24 mouse cellular contexts compared by ENCODE assay signal in the genomic region with DNA sequence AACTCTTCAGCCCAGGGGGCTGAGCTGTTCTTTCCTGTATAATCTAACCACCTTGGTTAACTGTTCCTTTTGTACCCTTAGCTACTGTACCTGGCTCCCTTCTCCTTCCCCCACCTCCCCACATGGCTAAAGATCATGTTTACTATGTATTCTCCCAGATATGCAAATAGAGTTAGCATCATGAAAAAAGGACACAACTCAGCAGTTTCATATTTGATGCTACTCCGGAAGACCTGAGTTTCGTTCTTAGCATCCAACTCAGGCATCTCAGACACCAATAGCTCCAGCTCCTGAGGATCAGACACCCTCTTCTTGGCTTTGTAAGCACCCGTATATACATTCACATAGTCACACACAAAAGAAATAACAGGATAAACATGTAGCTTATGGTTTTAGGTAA. TPM values are rescaled to one million over a fixed set of nuclear protein-coding genes. Genes with fewer than 3 reads are reported as not detected.
DNase-seq lines count a peak whose midpoint lies in the region; ATAC-seq and TF ChIP-seq lines count a peak whose summit lies in the region.
"Had no signal": no experiment of that assay in that cellular context is flagged by ENCODE, and none has a peak within 500 bp of the region (broad histone marks: within the 10 kb centered on the region; RNA-seq: fewer than 3 reads in every experiment).

No protein-coding gene starts in this region.

- no peak for ATAC-seq in liver, embryonic 11.5 days (replicated peaks; ENCODE audit: low FRiP score)
- peak; percentile 85 for ATAC-seq in CD4-positive, CD25-positive, alpha-beta regulatory T cell, adult 4 months
- ATAC-seq in activated CD4-positive, CD25-positive, alpha-beta regulatory T cell, adult 4 months = peak; percentile 77
- ATAC-seq in inflammation-experienced regulatory T-cells, adult 6 months = peak; percentile 92
- ATAC-seq: forebrain, embryonic 13.5 days; forebrain, embryonic 15.5 days; forebrain, postnatal 0 days; Patski had no signal

- H3K79me2 ChIP-seq in liver, adult 2 months (ENCODE audit: control insufficient read depth, insufficient read depth, low read length) = peaks cover 3% of the 10 kb centered on the region; the same call in 1 of the 2 replicates

- H3K4me1 ChIP-seq in liver, adult 2 months (ENCODE audit: control insufficient read depth, insufficient read depth, low read length) = peaks cover 4% of the 10 kb centered on the region
- no peaks in the 10 kb centered on the region for H3K4me1 ChIP-seq in liver, embryonic 11.5 days (replicated peaks; ENCODE audit: control insufficient read depth, insufficient read depth, low read length)
- H3K4me1 ChIP-seq in heart, embryonic 10.5 days = no peaks in the 10 kb centered on the region
- H3K4me1 ChIP-seq: embryonic facial prominence, embryonic 10.5 days; embryonic facial prominence, embryonic 12.5 days; forebrain, embryonic 13.5 days; forebrain, embryonic 15.5 days had no signal

- H3K4me3 ChIP-seq in liver, adult 2 months (ENCODE audit: insufficient read depth, low read depth, low read length) = no peak overlapping the region
- no peak overlapping the region for H3K4me3 ChIP-seq in liver, embryonic 11.5 days (ENCODE audit: low read depth, low read length)
- H3K4me3 ChIP-seq in heart, embryonic 10.5 days = no peak overlapping the region
- H3K4me3 ChIP-seq: embryonic facial prominence, embryonic 10.5 days; embryonic facial prominence, embryonic 12.5 days; forebrain, embryonic 13.5 days; forebrain, embryonic 15.5 days had no signal

- no peaks in the 10 kb centered on the region for H3K27me3 ChIP-seq in liver, adult 2 months (ENCODE audit: control insufficient read depth, insufficient read depth, low read length)
- H3K27me3 ChIP-seq in liver, embryonic 11.5 days (replicated peaks; ENCODE audit: control insufficient read depth, insufficient read depth, low read length) = no peaks in the 10 kb centered on the region
- no peaks in the 10 kb centered on the region for H3K27me3 ChIP-seq in heart, embryonic 10.5 days (ENCODE audit: insufficient read depth, poor library complexity, severe bottlenecking)
- H3K27me3 ChIP-seq: embryonic facial prominence, embryonic 12.5 days; forebrain, embryonic 13.5 days; forebrain, embryonic 15.5 days; Patski had no signal

- intact Hi-C loops in left cerebral cortex, postnatal 10 days (cut with DNase I) = no loop called here
- intact Hi-C loops in left cerebral cortex, postnatal 14 days (cut with DNase I) = no loop called here

- no peaks in the 10 kb centered on the region for H3K9me3 ChIP-seq in liver, embryonic 11.5 days (ENCODE audit: control insufficient read depth, low read length)
- no peaks in the 10 kb centered on the region for H3K9me3 ChIP-seq in heart, embryonic 10.5 days
- H3K9me3 ChIP-seq: embryonic facial prominence, embryonic 10.5 days; embryonic facial prominence, embryonic 12.5 days; forebrain, embryonic 13.5 days; forebrain, embryonic 15.5 days; G1E had no signal

- no peak for TF ChIP-seq CTCF in liver, adult 2 months (IDR thresholded peaks at IDR 0.05; ENCODE audit: low read depth, low read length)

- peaks cover 64% of the 10 kb centered on the region for H3K36me3 ChIP-seq in liver, adult 2 months (ENCODE audit: control insufficient read depth, insufficient read depth, low read length)
- peaks cover 36% of the 10 kb centered on the region for H3K36me3 ChIP-seq in liver, embryonic 11.5 days (ENCODE audit: control insufficient read depth, insufficient read depth, low read length)
- H3K36me3 ChIP-seq in heart, embryonic 10.5 days = peaks cover 98% of the 10 kb centered on the region

- 38% methylated on average over 3 of the region's 3 CpGs for WGBS in liver, adult 2 months
- 91% methylated on average over 3 of the region's 3 CpGs for WGBS in liver, embryonic 11.5 days
- 96% methylated on average over 3 of the region's 3 CpGs for WGBS in heart, embryonic 10.5 days

- H3K27ac ChIP-seq in liver, adult 2 months (replicated peaks; ENCODE audit: insufficient read depth, low read depth, low read length) = peak overlapping the region; percentile 27; the same call in 1 of the 2 replicates
- no peak overlapping the region for H3K27ac ChIP-seq in liver, embryonic 11.5 days (ENCODE audit: low read depth, low read length)
- H3K27ac ChIP-seq in heart, embryonic 10.5 days = no peak overlapping the region
- H3K27ac ChIP-seq: embryonic facial prominence, embryonic 10.5 days; embryonic facial prominence, embryonic 12.5 days; forebrain, embryonic 13.5 days; forebrain, embryonic 15.5 days had no signal

- H3K9ac ChIP-seq in liver, adult 2 months (ENCODE audit: low read depth, low read length) = no peak overlapping the region
- H3K9ac ChIP-seq in liver, embryonic 11.5 days (ENCODE audit: low read depth, low read length) = no peak overlapping the region
- H3K9ac ChIP-seq: embryonic facial prominence, embryonic 12.5 days; forebrain, embryonic 13.5 days; forebrain, embryonic 15.5 days; forebrain, postnatal 0 days had no signal

- H3K4me2 ChIP-seq in liver, embryonic 11.5 days = no peak overlapping the region
- H3K4me2 ChIP-seq: embryonic facial prominence, embryonic 12.5 days; forebrain, embryonic 13.5 days; forebrain, embryonic 15.5 days had no signal

- TF ChIP-seq POLR2A in liver, adult 2 months (IDR thresholded peaks at IDR 0.05; ENCODE audit: extremely low read depth, insufficient read depth, low read length) = no peak

- no peak for DNase-seq in liver, adult 2 months (ENCODE audit: extremely low read depth, low read depth, low spot score)
- DNase-seq in liver, embryonic 11.5 days (ENCODE audit: low spot score) = no peak
- DNase-seq in left cerebral cortex, postnatal 10 days (ENCODE audit: extremely low spot score in 1 of 2, low spot score in 2 of 2) = no peak
- DNase-seq in left cerebral cortex, postnatal 14 days (ENCODE audit: low spot score in 2 of 2) = no peak
- no peak for DNase-seq in heart, embryonic 10.5 days (ENCODE audit: low spot score)
- DNase-seq: adrenal gland, adult 2 months; adrenal gland, postnatal 14 days; adrenal gland, postnatal 36 days; B cell, adult 2 months; cerebellum, adult 11-12 months; cerebellum, adult 2 months; cerebellum, adult 9-10 months; cerebellum, postnatal 10 days; cerebellum, postnatal 25 days; forebrain, postnatal 0 days had no signal

RNA-seq across cellular contexts. Expression of a gene that starts 33.2 kb away (rescaled TPM):
- total RNA-seq in liver, adult 2 months (2014; rRNA removed) = 10.0 and 12.6 TPM in 2 replicates
- polyA plus RNA-seq in liver, adult 2 months (2012; rRNA removed) = 23.2 and 28.8 TPM in 2 replicates
- 33.0 and 35.9 TPM in 2 replicates for polyA plus RNA-seq in liver, embryonic 11.5 days (2014; fragmentation: Nextera tagmentation; extraction: Ambion mirVana)
- 10 to 100 TPM; 13.9 to 18.3 TPM for polyA plus RNA-seq in CD4-positive, CD25-positive, alpha-beta regulatory T cell, adult 4 months (2017; shearing (Covaris generic))
- 10 to 100 TPM; 14.9 to 24.0 TPM for polyA plus RNA-seq in activated CD4-positive, CD25-positive, alpha-beta regulatory T cell, adult 4 months (2017; shearing (Covaris generic))
- 10 to 100 TPM; 15.8 to 21.6 (median 16.6) TPM for polyA plus RNA-seq in inflammation-experienced regulatory T-cells, adult 6 months (2017; shearing (Covaris generic))
- 10 to 100 TPM; 26.5 to 31.3 TPM for total RNA-seq in left cerebral cortex, postnatal 10 days (2021)
- total RNA-seq in left cerebral cortex, postnatal 14 days (2021) = 10 to 100 TPM; 25.0 to 28.5 TPM
- polyA plus RNA-seq in heart, embryonic 10.5 days (2016; fragmentation: Nextera tagmentation; extraction: Ambion mirVana) = 38.2 and 39.4 TPM in 2 replicates
